ENCODE assay signal across 9 mouse cellular contexts in genomic region chr7:67514893-67515292, GRCm38 (mm10).
DNase-seq lines count a peak whose midpoint lies in the region; ATAC-seq and TF ChIP-seq lines count a peak whose summit lies in the region.
"Had no signal": no experiment of that assay in that cellular context is flagged by ENCODE, and none has a peak within 500 bp of the region (broad histone marks: within the 10 kb centered on the region; RNA-seq: fewer than 3 reads in every experiment).

No protein-coding gene starts in this region.

- no peak overlapping the region for H3K9ac ChIP-seq in kidney, embryonic 16.5 days (replicated peaks; ENCODE audit: low read length)
- H3K9ac ChIP-seq in heart, adult 2 months (ENCODE audit: low read depth, low read length) = no peak overlapping the region

- TF ChIP-seq CTCF in kidney, adult 2 months (conservative IDR thresholded peaks at IDR 0.05; ENCODE audit: insufficient read depth, insufficient read length, low read depth, low read length) = no peak; the same call in 1 of the 2 replicates
- TF ChIP-seq CTCF in heart, adult 2 months (IDR thresholded peaks at IDR 0.05) = peak; percentile 21; the same call in 1 of the 2 replicates

- H3K4me2 ChIP-seq in kidney, embryonic 16.5 days (replicated peaks; ENCODE audit: low read depth, low read length) = no peak overlapping the region

- no peak; the same call in 1 of the 2 replicates for ATAC-seq in kidney, embryonic 16.5 days (ENCODE audit: low FRiP score, low TSS enrichment)

- TF ChIP-seq EP300 in heart, adult 2 months (IDR thresholded peaks at IDR 0.05; ENCODE audit: insufficient read depth, low read depth, low read length) = peak; percentile 72; the same call in 1 of the 2 replicates

- intact Hi-C loops in heart, adult 2 months (cut with DNase I) = loop anchor here (5.0 kb wide), 1 partner anchor 93 kb away; no protein-coding TSS in a partner anchor

- no peaks in the 10 kb centered on the region for H3K36me3 ChIP-seq in kidney, adult 2 months (ENCODE audit: control insufficient read depth, insufficient read depth, low read length)
- no peaks in the 10 kb centered on the region for H3K36me3 ChIP-seq in kidney, embryonic 16.5 days (ENCODE audit: insufficient read depth, low read length)
- no peaks in the 10 kb centered on the region for H3K36me3 ChIP-seq in heart, adult 2 months (ENCODE audit: control insufficient read depth, insufficient read depth, low read length)

- no peaks in the 10 kb centered on the region for H3K79me2 ChIP-seq in heart, adult 2 months (replicated peaks; ENCODE audit: control insufficient read depth, insufficient read depth, low read length)

- H3K27ac ChIP-seq in kidney, adult 2 months (ENCODE audit: insufficient read depth, low read depth, low read length) = no peak overlapping the region
- no peak overlapping the region for H3K27ac ChIP-seq in kidney, embryonic 16.5 days (ENCODE audit: low read length)
- H3K27ac ChIP-seq in heart, adult 2 months = peak overlapping the region; percentile 54

- H3K4me1 ChIP-seq in kidney, adult 2 months (ENCODE audit: control insufficient read depth, insufficient read depth, low read length) = no peaks in the 10 kb centered on the region
- no peaks in the 10 kb centered on the region for H3K4me1 ChIP-seq in kidney, embryonic 16.5 days (ENCODE audit: insufficient read depth, low read length)
- peaks cover 5% of the 10 kb centered on the region; the same call in 1 of the 2 replicates for H3K4me1 ChIP-seq in heart, adult 2 months (ENCODE audit: control insufficient read depth, insufficient read depth, low read length)

- no peak overlapping the region for H3K4me3 ChIP-seq in kidney, adult 2 months (ENCODE audit: insufficient read depth, low read depth, low read length)
- H3K4me3 ChIP-seq in kidney, embryonic 16.5 days (ENCODE audit: low read length) = no peak overlapping the region
- no peak overlapping the region for H3K4me3 ChIP-seq in heart, adult 2 months

- peak; percentile 91 for DNase-seq in kidney, adult 2 months
- peak; percentile 64 to 80 for DNase-seq in heart, adult 2 months
- peak; percentile 82 to 84 for DNase-seq in kidney, adult 8-10 months
- peak; percentile 39 for DNase-seq in skeletal muscle tissue, adult 2 months (ENCODE audit: low read depth, low spot score)
- no peak for DNase-seq in MN1 (ENCODE audit: low spot score)
- no peak for DNase-seq in ovary, postnatal 14 days (ENCODE audit: low spot score)
- no peak for DNase-seq in urinary bladder, postnatal 25 days (ENCODE audit: low spot score)
- DNase-seq: layer of hippocampus, postnatal 36 days had no signal

- no peaks in the 10 kb centered on the region for H3K27me3 ChIP-seq in kidney, adult 2 months (replicated peaks; ENCODE audit: control insufficient read depth, insufficient read depth, low read length)
- no peaks in the 10 kb centered on the region for H3K27me3 ChIP-seq in kidney, embryonic 16.5 days (ENCODE audit: insufficient read depth, low read length)
- no peaks in the 10 kb centered on the region for H3K27me3 ChIP-seq in heart, adult 2 months (ENCODE audit: control insufficient read depth, insufficient read depth, low read length)

- no peaks in the 10 kb centered on the region for H3K9me3 ChIP-seq in kidney, embryonic 16.5 days (ENCODE audit: low read length)

- WGBS in kidney, adult 2 months = 28% methylated on average over 10 of the region's 10 CpGs
- WGBS in kidney, embryonic 16.5 days = 57% methylated on average over 10 of the region's 10 CpGs
- 34% methylated on average over 10 of the region's 10 CpGs for WGBS in heart, adult 2 months

- TF ChIP-seq POLR2A in kidney, adult 2 months (IDR thresholded peaks at IDR 0.05; ENCODE audit: low read depth, low read length) = no peak
- TF ChIP-seq POLR2A in heart, adult 2 months (IDR thresholded peaks at IDR 0.05; ENCODE audit: insufficient read depth, low read depth, low read length) = 0 out of 2 replicates have a peak, but pooled peaks have one; percentile 26

Comparison
In these comparisons a context has a peak if more than half of its experiments do, and no peak if none do; other contexts are left out.
1. DNase-seq: peak in kidney, adult 2 months (single experiment), heart, adult 2 months (2 of 2), kidney, adult 8-10 months (2 of 2) and skeletal muscle tissue, adult 2 months (single experiment); none in MN1 (single experiment), ovary, postnatal 14 days (single experiment) and urinary bladder, postnatal 25 days (single experiment).